Mouse (Mus musculus) CH12.LX (cell line): ENCODE measurements around the gene Chmp4b.

Experiments
- CTCF ChIP-seq, 2 experiments: IDR thresholded peaks in 1 of 2; conservative IDR thresholded peaks in 1 of 2; 2 replicates each; pipeline ENCODE4 v1.5.1; 2011 to 2012; ENCODE audit warnings: low read depth in 2 of 2, low read length in 2 of 2, improper control_type of control experiment in 1 of 2, inconsistent platforms in 1 of 2, mild to moderate bottlenecking in 1 of 2, moderate library complexity in 1 of 2
- HCFC1 ChIP-seq: IDR thresholded peaks from 2 replicates; pipeline ENCODE4 v1.6.1; 2012; ENCODE audit warnings: low read depth, mild to moderate bottlenecking, inconsistent platforms, low read length, improper control_type of control experiment
- KAT2A ChIP-seq: IDR thresholded peaks from 2 replicates; pipeline ENCODE4 v1.6.1; 2012; ENCODE audit warnings: low read length, improper control_type of control experiment, inconsistent platforms; ENCODE audit not compliant: insufficient replicate concordance
- MAZ ChIP-seq: IDR thresholded peaks from 2 replicates; pipeline ENCODE4 v1.6.1; 2012; ENCODE audit warnings: low read depth, mild to moderate bottlenecking, inconsistent platforms, low read length, improper control_type of control experiment, moderate library complexity
- POLR2A ChIP-seq: IDR thresholded peaks from 2 replicates; pipeline ENCODE4 v1.6.1; 2011; ENCODE audit warnings: low read depth, mild to moderate bottlenecking, improper control_type of control experiment, low read length
- RAD21 ChIP-seq: IDR thresholded peaks from 2 replicates; pipeline ENCODE4 v1.6.1; 2011; ENCODE audit warnings: low read depth, mild to moderate bottlenecking, low read length, improper control_type of control experiment, moderate library complexity
- RCOR1 ChIP-seq: conservative IDR thresholded peaks from 2 replicates; pipeline ENCODE4 v1.6.1; 2012; ENCODE audit warnings: low read depth, mild to moderate bottlenecking, inconsistent platforms, low read length, improper control_type of control experiment
- USF2 ChIP-seq: conservative IDR thresholded peaks from 2 replicates; pipeline ENCODE4 v1.6.1; 2011; ENCODE audit warnings: low read depth, low read length, improper control_type of control experiment
- ZMIZ1 ChIP-seq: IDR thresholded peaks from 2 replicates; pipeline ENCODE4 v1.6.1; 2012; ENCODE audit warnings: low read depth, mild to moderate bottlenecking, inconsistent platforms, low read length, improper control_type of control experiment

DNA sequence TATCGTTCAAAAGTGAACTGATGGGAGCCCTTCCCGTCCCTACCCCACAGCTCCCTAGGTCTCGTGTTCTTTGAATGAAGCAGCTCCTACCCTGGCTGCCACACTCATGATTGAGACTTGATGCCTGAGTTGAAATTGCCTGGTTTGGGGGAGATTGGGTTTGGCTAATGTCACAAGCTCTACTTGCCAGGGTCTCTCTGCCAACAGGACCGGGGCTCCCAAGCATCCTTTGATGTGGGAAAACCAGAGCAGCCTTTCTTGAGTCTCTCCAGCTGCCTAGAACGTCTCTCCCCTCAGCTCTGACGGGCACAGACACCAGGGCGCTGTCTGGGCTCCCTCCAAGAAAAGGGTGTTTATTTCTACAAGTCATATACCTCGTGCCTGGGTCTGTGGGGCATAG lies 44.2 kb downstream of the Chmp4b start:
- no peak for TF ChIP-seq CTCF (conservative IDR thresholded peaks at IDR 0.05 in 1 of 2, IDR thresholded peaks at IDR 0.05 in 1 of 2; ENCODE audit: low read depth in 2 of 2, low read length in 2 of 2)
- no peak for TF ChIP-seq KAT2A
- no peak for TF ChIP-seq POLR2A
- TF ChIP-seq ZMIZ1: no peak
- TF ChIP-seq RCOR1: no peak
- no peak for TF ChIP-seq MAZ
- no peak for TF ChIP-seq RAD21
- TF ChIP-seq USF2: no peak
- no peak for TF ChIP-seq HCFC1
